Mouse (Mus musculus): ENCODE results near the gene Slc25a16.
A peak's percentile ranks its signal among the peaks of the same experiment; 100 is the strongest.

GRCm38 (mm10) chr10:62932381-62932780, 11.9 kb downstream of the Slc25a16 start:
- TF ChIP-seq CTCF (conservative IDR thresholded peaks at IDR 0.05; ENCODE audit: low read length) (peak; percentile 33), POU5F1 (IDR thresholded peaks at IDR 0.05; ENCODE audit: borderline replicate concordance, low read length) (no peak), NANOG (IDR thresholded peaks at IDR 0.05; ENCODE audit: borderline replicate concordance, low read length) (no peak)

All from E14TG2a.4 (cell line).